Mouse (Mus musculus) kidney, adult 2 months (tissue): ENCODE measurements around the gene Dnase1l2.

ENCODE experiments used
- CTCF ChIP-seq: fragments of 200-500 bp; conservative IDR thresholded peaks from 2 replicates; pipeline ENCODE4 v1.5.1; 2011; ENCODE audit warnings: low read depth, mild to moderate bottlenecking, control low read depth, low read length, moderate library complexity, mixed read lengths; ENCODE audit not compliant: insufficient read depth, insufficient read length
- POLR2A ChIP-seq: fragments of 200-500 bp; IDR thresholded peaks from one replicate; pipeline ENCODE4 v1.6.1; 2011; ENCODE audit warnings: low read depth, low read length, control low read depth

GRCm38 (mm10) chr17:24489265-24490030 lies 46.5 kb upstream of the Dnase1l2 start:
- TF ChIP-seq CTCF (no peak), POLR2A (no peak)
